Mouse (Mus musculus) ovary, postnatal 36 days (tissue): ENCODE results near the gene Pctp.
A peak's percentile ranks its signal among the peaks of the same experiment; 100 is the strongest.

ENCODE experiments used
- DNase-seq: peaks from one replicate; pipeline ENCODE4 v3.0.0; 2022; ENCODE audit warnings: low spot score, mixed read lengths

Pctp gene

GRCm38 (mm10) chr11:90007791-90008531 lies 5.3 kb upstream of the Pctp start:
- DNase-seq, result no peak

DNA sequence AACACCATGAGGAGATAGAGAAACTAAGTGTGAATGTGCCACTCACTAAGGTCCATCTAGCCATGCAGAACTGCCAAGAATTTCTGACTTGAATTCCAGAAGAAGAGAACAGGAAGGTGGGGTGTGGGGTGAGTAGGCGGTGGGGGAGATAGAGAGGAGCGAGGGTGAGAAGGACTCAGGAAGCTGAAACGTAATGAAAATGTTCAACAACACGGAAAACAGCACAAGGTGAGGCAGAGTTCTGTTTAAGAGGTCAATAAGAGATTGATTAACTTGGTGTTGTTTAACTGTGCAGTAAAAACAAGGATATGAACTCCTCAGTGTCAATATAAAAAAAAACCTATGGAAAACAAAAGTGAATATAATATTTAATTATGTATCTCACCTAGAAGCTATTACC lies 3.4 kb upstream of the Pctp start:
- no peak for DNase-seq

GRCm38 (mm10) chr11:90003386-90003785 lies 692 bp upstream of the Pctp start:
- DNase-seq, result no peak

GRCm38 (mm10) chr11:90002987-90003348 lies 274 bp upstream of the Pctp start:
- no peak for DNase-seq

DNA sequence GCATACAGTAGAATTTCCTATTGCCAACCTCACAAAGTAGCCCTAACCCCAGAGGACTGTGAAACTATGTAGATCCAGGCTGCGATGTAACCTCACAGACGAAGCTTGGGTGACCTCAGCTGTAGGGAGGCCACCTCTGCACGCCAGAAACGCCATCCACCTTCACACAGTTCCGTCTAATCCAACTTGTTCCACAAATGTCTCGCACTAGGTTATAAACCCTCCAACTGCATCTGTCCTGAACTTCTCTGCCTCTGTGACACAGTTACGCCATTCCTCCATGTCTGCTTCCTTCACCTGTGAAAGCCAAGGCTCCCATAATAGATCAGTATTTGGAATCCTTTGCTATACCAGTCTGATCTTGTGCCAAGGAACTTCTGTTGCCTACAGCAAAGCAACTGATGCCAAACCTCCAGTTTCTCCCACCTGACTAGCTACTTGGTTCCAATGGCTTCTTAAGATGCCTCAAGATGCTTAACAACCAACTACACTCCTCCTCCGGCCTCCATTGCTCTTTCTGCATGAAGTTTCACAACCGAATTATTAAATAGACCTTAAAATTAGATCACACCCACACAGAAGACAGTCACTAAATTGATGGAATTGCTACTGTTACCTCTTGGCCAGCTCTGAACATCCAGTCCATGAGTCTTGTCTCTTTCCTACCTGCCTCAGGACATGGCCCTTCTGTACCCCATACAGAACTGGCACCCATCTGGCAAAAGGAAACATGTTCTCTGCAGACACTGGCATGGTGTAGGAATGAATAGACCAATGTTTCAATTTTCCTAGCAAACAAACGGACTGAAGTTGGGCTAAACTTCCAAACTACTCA lies 1.1 kb downstream of the Pctp start:
- no peak for DNase-seq

DNA sequence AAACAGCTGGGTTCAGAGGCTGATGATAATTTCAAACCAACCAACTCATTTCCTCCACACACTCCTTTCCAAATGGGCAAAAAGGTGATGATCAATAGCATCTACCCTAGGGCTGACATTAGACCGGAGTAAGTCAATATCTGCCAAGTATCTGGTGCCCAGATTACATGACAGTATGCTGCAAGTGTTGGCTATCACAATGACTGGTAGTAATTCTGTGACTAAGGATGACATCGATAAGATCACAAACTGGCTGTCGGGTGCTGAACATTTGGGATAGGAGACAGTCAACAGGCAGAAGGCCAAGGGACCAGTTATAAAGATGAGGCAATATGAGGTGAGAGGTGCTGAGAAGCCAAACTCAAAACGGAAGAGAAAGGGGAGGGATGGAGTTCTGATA lies 2.0 kb downstream of the Pctp start:
- no peak for DNase-seq

- DNase-seq, result no peak
Observed at GRCm38 (mm10) chr11:89998996-89999770, 3.5 kb downstream of the Pctp start.

- no peak for DNase-seq
Observed at GRCm38 (mm10) chr11:89996856-89997255, 5.8 kb downstream of the Pctp start.

DNA sequence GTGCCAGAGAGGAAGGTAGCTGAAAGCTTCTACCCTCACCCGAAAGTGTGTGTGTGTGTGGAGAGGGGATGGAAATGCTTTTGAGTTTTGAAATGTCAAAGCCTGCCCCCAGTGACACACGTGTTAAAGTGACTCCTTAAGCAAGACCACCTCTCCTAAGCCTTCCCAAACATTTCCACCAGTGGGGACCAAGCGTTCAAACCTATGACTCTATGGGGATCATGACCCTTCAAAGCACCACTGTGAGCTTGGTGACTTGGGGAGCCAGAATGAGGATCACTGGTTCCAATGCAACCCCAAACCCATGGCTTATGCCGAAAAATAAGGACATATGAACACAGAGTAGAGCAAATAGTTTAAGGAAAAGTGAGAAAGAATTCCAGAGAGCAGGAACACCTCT lies 6.3 kb downstream of the Pctp start:
- no peak for DNase-seq

GRCm38 (mm10) chr11:89995596-89995995 lies 7.1 kb downstream of the Pctp start:
- DNase-seq, result no peak

GRCm38 (mm10) chr11:89994706-89995105 lies 8.0 kb downstream of the Pctp start:
- DNase-seq, result no peak

- DNase-seq, result no peak
Observed at GRCm38 (mm10) chr11:89991661-89992060, 11.0 kb downstream of the Pctp start.

- DNase-seq, result peak; percentile 47
Observed at GRCm38 (mm10) chr11:89988936-89989589, 13.6 kb downstream of the Pctp start.

DNA sequence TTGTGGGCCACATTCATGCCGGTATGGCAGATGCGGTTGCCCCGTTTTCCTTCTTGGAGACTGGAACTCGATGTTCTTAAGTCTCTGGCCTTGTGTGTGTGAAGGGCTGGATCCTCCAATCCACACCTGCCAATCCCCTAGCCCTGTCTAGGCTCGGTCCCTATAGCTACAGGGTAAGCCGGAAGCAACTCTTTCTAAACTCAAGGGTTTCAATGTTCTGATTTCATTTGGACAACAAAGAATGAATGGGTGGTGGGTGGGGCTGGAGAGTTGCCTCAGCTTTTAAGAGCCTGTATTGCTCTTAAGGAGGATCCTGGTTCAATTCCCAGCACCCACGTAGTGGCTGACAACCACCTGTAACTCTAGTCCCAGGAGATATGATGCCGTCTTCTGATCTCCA lies 16.2 kb downstream of the Pctp start:
- DNase-seq, result no peak

GRCm38 (mm10) chr11:89985200-89986187 lies 17.2 kb downstream of the Pctp start:
- no peak for DNase-seq

- DNase-seq, result no peak
Observed at GRCm38 (mm10) chr11:89984436-89984835, 18.3 kb downstream of the Pctp start.

- no peak for DNase-seq
Observed at GRCm38 (mm10) chr11:89982918-89983317, 19.8 kb downstream of the Pctp start.

DNA sequence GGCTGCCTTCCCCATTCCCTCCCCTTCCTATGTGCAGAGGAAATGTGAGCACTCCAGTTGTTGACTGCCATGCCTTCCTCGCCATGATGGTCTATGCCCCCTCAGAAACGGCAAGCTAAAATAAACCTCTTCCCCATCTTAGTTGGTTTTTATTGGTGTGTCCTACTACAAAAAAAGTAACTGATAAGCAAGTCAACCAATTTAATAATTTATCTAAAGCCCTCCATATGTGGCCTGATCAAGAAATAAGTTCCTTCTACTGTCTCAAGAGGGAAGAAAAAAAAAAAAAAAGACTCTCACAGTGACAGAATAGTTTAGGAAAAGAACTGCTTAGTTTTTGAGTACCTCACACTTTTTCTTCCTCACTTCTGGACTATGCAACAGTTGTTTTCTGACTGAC lies 22.6 kb downstream of the Pctp start:
- DNase-seq, result no peak

GRCm38 (mm10) chr11:89978914-89979818 lies 23.5 kb downstream of the Pctp start:
- DNase-seq, result no peak

GRCm38 (mm10) chr11:89978353-89978831 lies 24.3 kb downstream of the Pctp start:
- no peak for DNase-seq
